Mouse (Mus musculus): ENCODE measurements around the gene Triobp. TPM values are rescaled to one million over a fixed set of nuclear protein-coding genes. Genes with fewer than 3 reads are reported as not detected.

The Triobp gene
- polyA plus RNA-seq, 1 experiment, result 19.1 TPM

- TF ChIP-seq TAL1 (IDR thresholded peaks at IDR 0.05; ENCODE audit: low read length), result no peak
- no peak for TF ChIP-seq GATA1 (IDR thresholded peaks at IDR 0.05; ENCODE audit: low read length)
- Histone ChIP-seq H3K36me3 (ENCODE audit: control insufficient read depth) (peaks cover 60% of the 10 kb centered on the region), H3K27me3 (ENCODE audit: control insufficient read depth) (peaks cover 3% of the 10 kb centered on the region), H3K4me1 (ENCODE audit: control insufficient read depth) (peaks cover 39% of the 10 kb centered on the region), H3K9me3 (ENCODE audit: control insufficient read depth, low read length) (no peaks in the 10 kb centered on the region), H3K4me3 (replicated peaks) (no peak overlapping the region)
Measured at GRCm38 (mm10) chr15:79052366-79052765, 104.8 kb downstream of the Triobp start.

Other genes with a start within 250 kb of the Triobp start
- gene Elfn2, start 229.0 kb upstream of the Triobp start, polyA plus RNA-seq (2012), result 0.01 TPM in 1 of 2 replicates, not detected in the other
- 0.10 and 0.13 TPM in 2 replicates for gene Mfng, start 174.2 kb upstream of the Triobp start, polyA plus RNA-seq (2012)
- 0.01 and 0.02 TPM in 2 replicates for gene Card10, start 144.7 kb upstream of the Triobp start, polyA plus RNA-seq (2012)
- 0.04 and 0.05 TPM in 2 replicates for gene Cdc42ep1, start 105.1 kb upstream of the Triobp start, polyA plus RNA-seq (2012)
- gene Lgals2, start 92.2 kb upstream of the Triobp start, polyA plus RNA-seq (2012), result not detected in 2 replicates
- gene Gga1, start 70.5 kb upstream of the Triobp start, polyA plus RNA-seq (2012), result 13.3 and 13.7 TPM in 2 replicates
- gene Gm49510, start 48.1 kb upstream of the Triobp start, polyA plus RNA-seq (2012), result 0.04 TPM in 1 of 2 replicates, not detected in the other
- 13.6 and 16.2 TPM in 2 replicates for gene Sh3bp1, start 48.0 kb upstream of the Triobp start, polyA plus RNA-seq (2012)
- 2.1 and 3.0 TPM in 2 replicates for gene Pdxp, start 33.8 kb upstream of the Triobp start, polyA plus RNA-seq (2012)
- gene Lgals1, start 21.0 kb upstream of the Triobp start, polyA plus RNA-seq (2012), result 121 and 168 TPM in 2 replicates
- gene Nol12, start 12.8 kb upstream of the Triobp start, polyA plus RNA-seq (2012), result 3.9 and 5.4 TPM in 2 replicates
- 15.5 and 19.5 TPM in 2 replicates for gene H1f0, start 80.7 kb downstream of the Triobp start, polyA plus RNA-seq (2012)
- 0.06 TPM in 1 of 2 replicates, not detected in the other for gene Galr3, start 94.2 kb downstream of the Triobp start, polyA plus RNA-seq (2012)
- 13.6 and 25.2 TPM in 2 replicates for gene Ankrd54, start 115.2 kb downstream of the Triobp start, polyA plus RNA-seq (2012)
- gene Eif3l, start 127.5 kb downstream of the Triobp start, polyA plus RNA-seq (2012), result 1.8 and 3.6 TPM in 2 replicates
- gene Micall1, start 161.2 kb downstream of the Triobp start, polyA plus RNA-seq (2012), result 0.05 and 0.09 TPM in 2 replicates
- 13.8 and 15.3 TPM in 2 replicates for gene Polr2f, start 193.3 kb downstream of the Triobp start, polyA plus RNA-seq (2012)
- gene 1700088E04Rik, start 193.5 kb downstream of the Triobp start, polyA plus RNA-seq (2012), result not detected in 2 replicates
- not detected in 2 replicates for gene Sox10, start 217.5 kb downstream of the Triobp start, polyA plus RNA-seq (2012)

Measured in erythroblast, embryonic 14.5 days (primary cell).